Mouse (Mus musculus) CH12.LX (cell line): Measurements from ENCODE around the gene Gng12. TPM values are rescaled to one million over a fixed set of nuclear protein-coding genes. Genes with fewer than 3 reads are reported as not detected.

ENCODE experiments used
- DNase-seq: peaks from one replicate; pipeline ENCODE4 v3.0.0-alpha.2; 2013; ENCODE audit errors: extremely low read depth
- H3K27ac ChIP-seq: 2 replicates; pipeline ENCODE4 v1.5.1; 2012; ENCODE audit warnings: low read depth, mild to moderate bottlenecking, control low read depth, moderate library complexity; ENCODE audit not compliant: insufficient read depth
- H3K27me3 ChIP-seq: replicated peaks from 2 replicates; pipeline ENCODE3; 2012; ENCODE audit warnings: inconsistent platforms
- H3K36me3 ChIP-seq, 2 experiments: replicated peaks in 1 of 2; 2 replicates each; pipeline versions ENCODE3 to v1.6.1; 2012; ENCODE audit warnings: inconsistent platforms in 1 of 2, low read length in 1 of 2, mild to moderate bottlenecking in 1 of 2, mixed read lengths in 1 of 2, moderate library complexity in 1 of 2; ENCODE audit not compliant: control insufficient read depth in 1 of 2, insufficient read depth in 1 of 2
- H3K4me1 ChIP-seq, 2 experiments: 2 replicates each; pipeline ENCODE4 v1.6.1; 2012; ENCODE audit warnings: inconsistent platforms in 1 of 2, moderate library complexity in 1 of 2; ENCODE audit not compliant: insufficient read depth in 2 of 2, control insufficient read depth in 1 of 2
- H3K4me2 ChIP-seq: 2 replicates; pipeline ENCODE4 v1.6.1; 2012; ENCODE audit warnings: low read depth, mild to moderate bottlenecking, control low read depth; ENCODE audit not compliant: poor library complexity, insufficient read depth, severe bottlenecking
- H3K4me3 ChIP-seq, 3 experiments: fragments of 150-350 bp in 1 of 3; sonication (generic) in 1 of 3; replicated peaks in 1 of 3; 2 replicates each; pipeline versions ENCODE3 to v1.5.1; 2011 to 2012; ENCODE audit warnings: low read depth in 2 of 3, low read length in 2 of 3, mild to moderate bottlenecking in 2 of 3, moderate library complexity in 2 of 3, control low read depth in 1 of 3, improper control_type of control experiment in 1 of 3, inconsistent platforms in 1 of 3, mixed read lengths in 1 of 3; ENCODE audit not compliant: poor library complexity in 1 of 3
- H3K79me2 ChIP-seq: replicated peaks from 2 replicates; pipeline ENCODE4 v1.6.1; 2012; ENCODE audit warnings: mild to moderate bottlenecking, moderate library complexity; ENCODE audit not compliant: control insufficient read depth, poor library complexity, insufficient read depth, severe bottlenecking; ENCODE audit errors: extremely low read depth
- H3K9ac ChIP-seq: 2 replicates; pipeline ENCODE4 v1.6.1; 2012; ENCODE audit warnings: low read depth, mild to moderate bottlenecking, control low read depth, moderate library complexity; ENCODE audit not compliant: insufficient read depth
- H3K9me3 ChIP-seq: replicated peaks from 2 replicates; pipeline ENCODE3; 2012; ENCODE audit warnings: low read length, inconsistent platforms, mixed read lengths
- BHLHE40 ChIP-seq: IDR thresholded peaks from 2 replicates; pipeline ENCODE4 v1.6.1; 2011; ENCODE audit warnings: mild to moderate bottlenecking, low read depth, low read length, improper control_type of control experiment
- CTCF ChIP-seq, 2 experiments: IDR thresholded peaks in 1 of 2; conservative IDR thresholded peaks in 1 of 2; 2 replicates each; pipeline ENCODE4 v1.5.1; 2011 to 2012; ENCODE audit warnings: low read depth in 2 of 2, low read length in 2 of 2, improper control_type of control experiment in 1 of 2, inconsistent platforms in 1 of 2, mild to moderate bottlenecking in 1 of 2, moderate library complexity in 1 of 2
- HCFC1 ChIP-seq: IDR thresholded peaks from 2 replicates; pipeline ENCODE4 v1.6.1; 2012; ENCODE audit warnings: low read depth, mild to moderate bottlenecking, inconsistent platforms, low read length, improper control_type of control experiment
- IRF4 ChIP-seq: IDR thresholded peaks from 2 replicates; pipeline ENCODE4 v1.6.1; 2014; ENCODE audit warnings: low read depth, mild to moderate bottlenecking, inconsistent platforms, low read length, improper control_type of control experiment
- KAT2A ChIP-seq: IDR thresholded peaks from 2 replicates; pipeline ENCODE4 v1.6.1; 2012; ENCODE audit warnings: low read length, improper control_type of control experiment, inconsistent platforms; ENCODE audit not compliant: insufficient replicate concordance
- MAFK ChIP-seq: IDR thresholded peaks from 2 replicates; pipeline ENCODE4 v1.6.1; 2011; ENCODE audit warnings: low read length, improper control_type of control experiment; ENCODE audit not compliant: insufficient replicate concordance
- MAX ChIP-seq: IDR thresholded peaks from 2 replicates; pipeline ENCODE4 v1.6.1; 2011; ENCODE audit warnings: low read length, improper control_type of control experiment
- MAZ ChIP-seq: IDR thresholded peaks from 2 replicates; pipeline ENCODE4 v1.6.1; 2012; ENCODE audit warnings: low read depth, mild to moderate bottlenecking, inconsistent platforms, low read length, improper control_type of control experiment, moderate library complexity
- MXI1 ChIP-seq: IDR thresholded peaks from 2 replicates; pipeline ENCODE4 v1.6.1; 2011; ENCODE audit warnings: mild to moderate bottlenecking, low read depth, low read length, improper control_type of control experiment
- MYC ChIP-seq: IDR thresholded peaks from 2 replicates; pipeline ENCODE4 v1.6.1; 2011; ENCODE audit warnings: low read depth, mild to moderate bottlenecking, improper control_type of control experiment, low read length
- NELFE ChIP-seq: IDR thresholded peaks from 2 replicates; pipeline ENCODE4 v1.6.1; 2011; ENCODE audit warnings: low read depth, low read length, improper control_type of control experiment
- PAX5 ChIP-seq: IDR thresholded peaks from 2 replicates; pipeline ENCODE4 v1.6.1; 2012; ENCODE audit warnings: low read length, inconsistent platforms, mixed read lengths
- RAD21 ChIP-seq: IDR thresholded peaks from 2 replicates; pipeline ENCODE4 v1.6.1; 2011; ENCODE audit warnings: low read depth, mild to moderate bottlenecking, low read length, improper control_type of control experiment, moderate library complexity
- RCOR1 ChIP-seq: conservative IDR thresholded peaks from 2 replicates; pipeline ENCODE4 v1.6.1; 2012; ENCODE audit warnings: low read depth, mild to moderate bottlenecking, inconsistent platforms, low read length, improper control_type of control experiment
- SIN3A ChIP-seq: IDR thresholded peaks from 2 replicates; pipeline ENCODE4 v1.6.1; 2012; ENCODE audit warnings: low read length, improper control_type of control experiment, inconsistent platforms
- TCF12 ChIP-seq: IDR thresholded peaks from 2 replicates; pipeline ENCODE4 v1.6.1; 2014; ENCODE audit warnings: low read depth, mild to moderate bottlenecking, inconsistent platforms, low read length, improper control_type of control experiment
- USF2 ChIP-seq: conservative IDR thresholded peaks from 2 replicates; pipeline ENCODE4 v1.6.1; 2011; ENCODE audit warnings: low read depth, low read length, improper control_type of control experiment
- ZC3H11A ChIP-seq: IDR thresholded peaks from 2 replicates; pipeline ENCODE4 v1.6.1; 2012; ENCODE audit warnings: low read depth, mild to moderate bottlenecking, inconsistent platforms, low read length, improper control_type of control experiment
- ZKSCAN1 ChIP-seq: IDR thresholded peaks from 2 replicates; pipeline ENCODE4 v1.6.1; 2012; ENCODE audit warnings: low read depth, inconsistent platforms, low read length, improper control_type of control experiment, borderline replicate concordance
- ZMIZ1 ChIP-seq: IDR thresholded peaks from 2 replicates; pipeline ENCODE4 v1.6.1; 2012; ENCODE audit warnings: low read depth, mild to moderate bottlenecking, inconsistent platforms, low read length, improper control_type of control experiment
- ZNF384 ChIP-seq: IDR thresholded peaks from 2 replicates; pipeline ENCODE4 v1.6.1; 2012; ENCODE audit warnings: low read depth, low read length, improper control_type of control experiment, inconsistent platforms
- dilution Hi-C: fragments of 300-500 bp; cut with MboI; formaldehyde crosslinking; loops from 2 replicates; pipeline ENCODE4 v1.14.3; 2020; ENCODE audit warnings: low sequenced_read_pairs; ENCODE audit not compliant: extremely low pct_unique_long_range_greater_than_20kb, extremely low pct_ligation_motif_present
- in situ Hi-C: fragments of 300-500 bp; cut with MboI; formaldehyde crosslinking; loops from 3 replicates; pipeline ENCODE4 v1.14.3; 2019; ENCODE audit warnings: low sequenced_read_pairs, low pct_ligation_motif_present, low pct_unique_long_range_greater_than_20kb, mixed read lengths
- polyA plus RNA-seq: library from polyadenylated mRNA; unstranded; fragments of >175 nt; gene quantifications from 2 replicates; pipeline ENCODE4 v1.2.1, GENCODE M21; 2012; ENCODE audit warnings: low read depth; ENCODE audit not compliant: insufficient read length
- total RNA-seq, 2 experiments: library from RNA; depleted of rRNA; stranded (reverse); fragments of 300-350 nt in 1 of 2; fragments of >200 nt in 1 of 2; gene quantifications; 2 replicates each; pipeline ENCODE4 v1.2.3; 2012 to 2014

The Gng12 gene
- total and polyA plus RNA-seq, 3 experiments, result 3.9 to 20.8 (median 12.2) TPM

DNA sequence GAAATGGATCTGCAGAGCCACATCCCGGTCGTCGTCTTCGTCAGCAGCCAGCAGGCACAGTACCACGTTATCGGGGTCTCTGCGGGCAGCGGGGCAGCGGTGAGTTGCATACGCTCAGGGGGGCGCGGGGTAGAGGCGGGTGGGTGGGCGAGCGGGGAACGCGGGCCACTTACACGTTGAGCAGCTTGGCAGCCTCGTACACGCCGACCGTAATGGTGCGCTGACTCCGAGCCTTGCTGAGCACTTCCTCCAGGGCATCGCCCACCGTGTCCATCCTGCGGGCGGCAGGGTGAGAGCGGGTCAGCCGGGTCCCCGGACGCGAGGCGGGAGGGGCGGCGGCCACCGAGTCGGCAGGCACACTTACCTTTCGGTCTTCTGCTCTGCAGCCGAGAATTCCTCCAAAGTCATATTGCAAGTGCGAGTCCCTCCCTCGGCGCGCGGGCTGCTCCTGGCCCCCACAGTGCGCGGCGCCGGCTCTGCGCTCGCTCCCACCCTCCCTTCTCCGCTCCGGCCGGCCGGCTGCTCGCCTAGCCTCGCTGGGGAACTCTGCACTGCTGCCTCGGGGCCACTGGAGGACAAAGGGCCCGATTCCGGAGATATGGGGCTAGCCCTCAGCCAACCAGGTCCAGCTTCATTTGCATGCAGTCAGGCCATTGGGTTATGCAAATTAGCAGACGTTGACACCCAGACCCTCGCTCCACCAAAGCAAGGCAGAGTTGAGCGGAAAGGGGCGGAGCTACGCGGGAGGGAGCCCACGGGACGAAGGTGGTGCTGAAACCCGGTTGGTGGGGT is 140.8 kb downstream of the Gng12 start, which contains the start of gene Gadd45a (continued):
- 0 out of 2 replicates have a peak, but pooled peaks have one; percentile 44 for TF ChIP-seq KAT2A
- TF ChIP-seq HCFC1, result peak; percentile 54
- peak; percentile 47 for TF ChIP-seq BHLHE40
- peak; percentile 94 for TF ChIP-seq TCF12
- TF ChIP-seq MXI1, result peak; percentile 54; the same call in 1 of the 2 replicates
- TF ChIP-seq IRF4, result peak; percentile 70
- TF ChIP-seq ZNF384, result no peak
- TF ChIP-seq MAFK, result no peak
- TF ChIP-seq USF2, result no peak
- no peak for TF ChIP-seq ZKSCAN1
- no peak for TF ChIP-seq CTCF (conservative IDR thresholded peaks at IDR 0.05 in 1 of 2, IDR thresholded peaks at IDR 0.05 in 1 of 2; ENCODE audit: low read depth in 2 of 2, low read length in 2 of 2)
- peak; percentile 25; the same call in 1 of the 2 replicates for TF ChIP-seq MYC
- TF ChIP-seq RAD21, result no peak
- TF ChIP-seq ZMIZ1, result peak; percentile 98
- TF ChIP-seq NELFE, result peak; percentile 98
- no peak for TF ChIP-seq PAX5
- TF ChIP-seq MAZ, result peak; percentile 87
- TF ChIP-seq SIN3A, result peak; percentile 79
- TF ChIP-seq ZC3H11A, result no peak
- no peak; the same call in 1 of the 2 replicates for TF ChIP-seq RCOR1
- peak; percentile 26; the same call in 1 of the 2 replicates for TF ChIP-seq MAX

DNA sequence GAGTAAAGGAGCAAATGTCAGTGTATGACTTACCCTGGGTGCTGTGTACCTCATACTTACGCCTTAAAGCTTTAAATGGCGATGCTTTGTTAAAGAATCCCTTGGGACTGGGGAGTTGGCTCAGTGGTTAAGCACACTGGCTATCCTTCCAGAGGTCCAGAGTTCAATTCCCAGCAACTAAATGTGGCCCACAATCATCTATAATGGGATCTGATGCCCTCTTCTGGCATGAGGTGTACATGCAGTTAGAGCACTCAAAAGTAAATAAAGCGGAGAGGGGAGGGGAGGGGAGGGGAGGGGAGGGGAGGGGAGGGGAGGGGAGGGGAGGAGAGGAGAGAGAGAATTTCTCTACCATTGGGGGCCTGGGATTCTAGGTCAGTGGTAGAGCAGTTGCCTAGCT is 142.8 kb downstream of the Gng12 start:
- Histone ChIP-seq H3K9me3 (no peaks in the 10 kb centered on the region), H3K4me1 (peaks cover 0 to 15% of the 10 kb centered on the region in 2 experiments; a peak in 3 of 4 replicates), H3K4me3 (no peak overlapping the region), H3K36me3 (peaks cover 4 to 7% of the 10 kb centered on the region in 2 experiments), H3K27me3 (no peaks in the 10 kb centered on the region), H3K27ac (no peak overlapping the region), H3K4me2 (no peak overlapping the region), H3K79me2 (no peaks in the 10 kb centered on the region; the same call in 1 of the 2 replicates), H3K9ac (no peak overlapping the region)
- dilution Hi-C loops, result no loop called here
- TF ChIP-seq PAX5 (no peak), MXI1 (no peak), CTCF (conservative IDR thresholded peaks at IDR 0.05 in 1 of 2, IDR thresholded peaks at IDR 0.05 in 1 of 2; ENCODE audit: low read depth in 2 of 2, low read length in 2 of 2) (peak in 1 of 2 experiments; percentile 22; a peak in 2 of 4 replicates), ZNF384 (no peak), RCOR1 (no peak), KAT2A (no peak), USF2 (no peak)
- DNase-seq, result no peak
- in situ Hi-C loops, result no loop called here
